Mouse (Mus musculus) neural tube, embryonic 11.5 days (tissue): Measurements from ENCODE around the gene Cfap100. TPM values are rescaled to one million over a fixed set of nuclear protein-coding genes. Genes with fewer than 3 reads are reported as not detected.
A peak's percentile ranks its signal among the peaks of the same experiment; 100 is the strongest.

Experiments used
- ATAC-seq: fragments of 200-750 bp; cut with Nextera tagmentation; 2 replicates; pipeline ENCODE4 v1.8.0; 2017; ENCODE audit warnings: moderate number of reproducible peaks, mild to moderate bottlenecking, moderate TSS enrichment, moderate library complexity; ENCODE audit not compliant: insufficient read depth, low FRiP score, low TSS enrichment
- DNase-seq: peaks from one replicate; pipeline ENCODE4 v3.0.0-alpha.2; 2015; ENCODE audit warnings: low spot score
- H3K27ac ChIP-seq: fragments of 300-500 bp; sonication (generic); 2 replicates; pipeline ENCODE4 v1.5.1; 2014; ENCODE audit warnings: low read depth, mild to moderate bottlenecking, low read length
- H3K27me3 ChIP-seq: fragments of 300-500 bp; sonication (generic); 2 replicates; pipeline ENCODE4 v1.6.1; 2014; ENCODE audit warnings: mild to moderate bottlenecking, low read length, mixed read lengths; ENCODE audit not compliant: control insufficient read depth, insufficient read depth
- H3K36me3 ChIP-seq: fragments of 300-500 bp; sonication (generic); 2 replicates; pipeline ENCODE4 v1.6.1; 2014; ENCODE audit warnings: mild to moderate bottlenecking, low read length, moderate library complexity, mixed read lengths; ENCODE audit not compliant: control insufficient read depth, insufficient read depth
- H3K4me1 ChIP-seq: fragments of 300-500 bp; sonication (generic); 2 replicates; pipeline ENCODE4 v1.6.1; 2014; ENCODE audit warnings: low read length, mixed read lengths; ENCODE audit not compliant: control insufficient read depth, insufficient read depth
- H3K4me2 ChIP-seq: fragments of 300-500 bp; sonication (generic); 2 replicates; pipeline ENCODE4 v1.6.1; 2014; ENCODE audit warnings: low read depth, mild to moderate bottlenecking, moderate library complexity
- H3K4me3 ChIP-seq: fragments of 300-500 bp; sonication (generic); 2 replicates; pipeline ENCODE4 v1.5.1; 2014; ENCODE audit warnings: low read depth, low read length
- H3K9ac ChIP-seq: fragments of 300-500 bp; sonication (generic); 2 replicates; pipeline ENCODE4 v1.6.1; 2014; ENCODE audit warnings: mild to moderate bottlenecking, low read length
- H3K9me3 ChIP-seq: fragments of 300-500 bp; sonication (generic); 2 replicates; pipeline ENCODE4 v1.6.1; 2016; ENCODE audit warnings: low read length; ENCODE audit not compliant: control insufficient read depth
- WGBS: fragments of 180-500 bp; shearing (Covaris S2); extraction: QIAGEN DNeasy Blood & Tissue Kit; methylation state at CpG from one replicate; pipeline ENCODE4 v1.1.7; 2014; 5-methylcytosine and 5-hydroxymethylcytosine counted together
- polyA plus RNA-seq: library from polyadenylated mRNA; unstranded; fragments of >200 nt; fragmentation: Nextera tagmentation; extraction: Ambion mirVana; gene quantifications from 2 replicates; pipeline ENCODE4 v1.2.1, GENCODE M21; 2014

Cfap100 gene
- polyA plus RNA-seq, 1 experiment from 2014 or later: 1.2 TPM

DNA sequence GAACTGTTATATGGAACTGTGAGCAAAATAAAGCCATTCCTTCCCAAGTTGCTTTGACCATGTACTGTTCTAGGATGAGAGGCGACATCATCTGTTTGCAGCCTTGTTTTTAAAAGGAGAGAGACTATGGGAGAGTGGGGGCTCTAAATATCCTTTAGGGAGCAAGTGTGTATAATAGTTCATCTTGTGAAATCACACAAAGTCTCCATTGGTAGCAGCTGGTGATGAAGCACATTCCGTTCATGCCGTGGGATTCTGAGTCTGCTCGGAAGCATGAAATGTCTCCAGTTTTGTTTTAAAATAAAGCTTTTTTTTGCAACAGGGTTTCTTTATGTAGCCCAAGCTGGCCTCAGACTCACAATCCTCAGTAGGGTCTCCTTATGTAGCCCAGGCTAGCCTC lies 2.6 kb downstream of the Cfap100 start:
- 89% methylated on average over 4 of the region's 4 CpGs for WGBS
- no peak overlapping the region for H3K27ac ChIP-seq
- H3K27me3 ChIP-seq: no peaks in the 10 kb centered on the region
- no peaks in the 10 kb centered on the region for H3K9me3 ChIP-seq
- H3K9ac ChIP-seq: no peak overlapping the region
- ATAC-seq (no peak), DNase-seq (no peak)
- H3K36me3 ChIP-seq: no peaks in the 10 kb centered on the region
- H3K4me2 ChIP-seq: no peak overlapping the region
- H3K4me1 ChIP-seq: 0 out of 2 replicates have a peak, but pooled peaks cover 3% of the 10 kb centered on the region
- no peak overlapping the region for H3K4me3 ChIP-seq

GRCm38 (mm10) chr6:90425361-90425760 lies 3.2 kb downstream of the Cfap100 start:
- DNase-seq: no peak
- 0 out of 2 replicates have a peak, but pooled peaks cover 3% of the 10 kb centered on the region for H3K4me1 ChIP-seq
- no peak for ATAC-seq
- H3K4me3 ChIP-seq: no peak overlapping the region
- no peaks in the 10 kb centered on the region for H3K27me3 ChIP-seq
- no peaks in the 10 kb centered on the region for H3K36me3 ChIP-seq
- H3K9ac ChIP-seq: no peak overlapping the region
- no peak overlapping the region for H3K4me2 ChIP-seq
- H3K9me3 ChIP-seq: no peaks in the 10 kb centered on the region
- 83% methylated on average over 3 of the region's 3 CpGs for WGBS
- H3K27ac ChIP-seq: no peak overlapping the region

GRCm38 (mm10) chr6:90422565-90422964 lies 6.0 kb downstream of the Cfap100 start:
- Histone ChIP-seq H3K4me2 (peak overlapping the region; percentile 29), H3K36me3 (no peaks in the 10 kb centered on the region), H3K27me3 (no peaks in the 10 kb centered on the region), H3K9ac (peak overlapping the region; percentile 27; the same call in 1 of the 2 replicates), H3K9me3 (no peaks in the 10 kb centered on the region), H3K27ac (no peak overlapping the region), H3K4me1 (no peaks in the 10 kb centered on the region), H3K4me3 (no peak overlapping the region)
- peak; percentile 86 for ATAC-seq
- 4% methylated on average over 14 of the region's 14 CpGs for WGBS
- DNase-seq: peak; percentile 88

- WGBS: 79% methylated on average over 7 of the region's 7 CpGs
- Histone ChIP-seq H3K9me3 (no peaks in the 10 kb centered on the region), H3K27ac (no peak overlapping the region), H3K27me3 (no peaks in the 10 kb centered on the region), H3K4me3 (no peak overlapping the region), H3K9ac (no peak overlapping the region), H3K4me1 (no peaks in the 10 kb centered on the region), H3K4me2 (no peak overlapping the region), H3K36me3 (no peaks in the 10 kb centered on the region)
- no peak for ATAC-seq
- no peak for DNase-seq
Observed at GRCm38 (mm10) chr6:90411926-90412325, 16.7 kb downstream of the Cfap100 start.

GRCm38 (mm10) chr6:90410972-90411371 lies 17.6 kb downstream of the Cfap100 start:
- WGBS: 85% methylated on average over 1 of the region's 1 CpGs
- Histone ChIP-seq H3K27ac (no peak overlapping the region), H3K4me2 (no peak overlapping the region), H3K36me3 (no peaks in the 10 kb centered on the region), H3K27me3 (no peaks in the 10 kb centered on the region), H3K9me3 (no peaks in the 10 kb centered on the region), H3K4me3 (no peak overlapping the region), H3K9ac (no peak overlapping the region), H3K4me1 (no peaks in the 10 kb centered on the region)
- DNase-seq (no peak), ATAC-seq (no peak)

DNA sequence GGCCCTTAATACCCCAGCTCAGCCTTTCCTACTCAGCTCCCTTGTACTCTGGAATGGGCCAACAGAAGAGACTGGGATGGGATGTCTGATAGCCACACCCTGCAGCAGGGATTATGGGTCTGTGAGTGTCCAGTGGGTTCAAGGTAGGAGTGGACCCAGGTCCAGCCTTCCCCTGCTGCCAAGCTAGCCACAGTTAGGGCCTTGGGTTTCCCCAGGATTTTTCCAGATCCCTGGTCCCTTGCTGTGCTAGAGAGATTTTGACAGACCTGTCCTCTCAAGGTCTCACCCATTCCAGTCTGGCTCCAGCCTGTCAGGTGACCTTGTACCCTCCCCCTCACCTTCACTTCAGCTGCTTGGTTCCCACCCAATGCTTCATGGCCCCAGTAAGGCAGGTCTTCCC lies 20.0 kb downstream of the Cfap100 start:
- Histone ChIP-seq H3K9me3 (no peaks in the 10 kb centered on the region), H3K4me1 (no peaks in the 10 kb centered on the region), H3K27ac (no peak overlapping the region), H3K36me3 (no peaks in the 10 kb centered on the region), H3K27me3 (no peaks in the 10 kb centered on the region), H3K4me2 (no peak overlapping the region), H3K4me3 (no peak overlapping the region), H3K9ac (no peak overlapping the region)
- ATAC-seq: no peak
- DNase-seq: no peak

DNA sequence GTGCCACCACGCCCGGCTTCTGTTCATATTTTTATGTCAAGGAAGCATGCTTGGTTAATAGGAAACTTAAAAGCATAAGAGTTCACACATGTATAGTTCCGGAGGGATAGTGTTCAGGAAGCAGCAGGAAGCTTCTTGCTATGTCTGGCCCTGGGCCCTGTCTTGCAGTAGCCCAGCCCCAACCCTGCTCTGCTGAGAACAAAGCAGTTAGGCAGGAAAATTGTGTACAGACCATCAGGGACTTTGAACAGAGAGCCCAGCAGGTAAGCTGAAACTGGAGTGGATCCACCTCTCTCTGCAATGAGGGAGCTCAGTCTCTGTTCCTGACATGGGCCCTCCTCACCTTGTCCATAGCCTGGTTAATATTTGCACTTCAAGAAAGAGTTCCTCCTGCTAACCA lies 31.3 kb downstream of the Cfap100 start:
- H3K4me1 ChIP-seq: no peaks in the 10 kb centered on the region
- no peak for DNase-seq
- H3K4me3 ChIP-seq: no peak overlapping the region
- no peaks in the 10 kb centered on the region for H3K27me3 ChIP-seq
- no peak for ATAC-seq
- H3K36me3 ChIP-seq: no peaks in the 10 kb centered on the region
- H3K27ac ChIP-seq: no peak overlapping the region
- WGBS: 93% methylated on average over 3 of the region's 3 CpGs
- no peak overlapping the region for H3K9ac ChIP-seq
- H3K9me3 ChIP-seq: no peaks in the 10 kb centered on the region
- H3K4me2 ChIP-seq: no peak overlapping the region

- Histone ChIP-seq H3K4me2 (no peak overlapping the region), H3K27ac (no peak overlapping the region), H3K4me3 (no peak overlapping the region), H3K36me3 (0 out of 2 replicates have a peak, but pooled peaks cover 2% of the 10 kb centered on the region), H3K9me3 (no peaks in the 10 kb centered on the region), H3K27me3 (no peaks in the 10 kb centered on the region), H3K9ac (no peak overlapping the region), H3K4me1 (no peaks in the 10 kb centered on the region)
- DNase-seq (no peak), ATAC-seq (no peak)
- WGBS: 89% methylated on average over 2 of the region's 2 CpGs
Observed at GRCm38 (mm10) chr6:90395751-90396150, 32.8 kb downstream of the Cfap100 start.

GRCm38 (mm10) chr6:90393948-90394347 lies 34.6 kb downstream of the Cfap100 start:
- no peak overlapping the region for H3K9ac ChIP-seq
- WGBS: 64% methylated on average over 3 of the region's 3 CpGs
- DNase-seq: no peak
- no peaks in the 10 kb centered on the region for H3K27me3 ChIP-seq
- no peak overlapping the region for H3K4me3 ChIP-seq
- H3K9me3 ChIP-seq: no peaks in the 10 kb centered on the region
- H3K4me1 ChIP-seq: no peaks in the 10 kb centered on the region
- no peak for ATAC-seq
- peaks cover 3% of the 10 kb centered on the region; the same call in 1 of the 2 replicates for H3K36me3 ChIP-seq
- H3K27ac ChIP-seq: no peak overlapping the region
- no peak overlapping the region for H3K4me2 ChIP-seq
